Mouse (Mus musculus) left cerebral cortex, adult 9 months (tissue): ENCODE measurements at regions not wholly inside any gene's neighbourhood (a gene's known extent, or its start where the extent isn't known, plus 50 kb on each side); places are given as distances from the start of the nearest gene placed in this dataset.

Experiments
- DNase-seq, 2 experiments: peaks; one replicate each; pipeline ENCODE4 v3.0.0; 2022; ENCODE audit warnings: low spot score in 2 of 2

GRCm38 (mm10) chr4:53915326-53915725 lies 89.5 kb downstream of the Tmem38b start:
- DNase-seq, result no peak

DNA sequence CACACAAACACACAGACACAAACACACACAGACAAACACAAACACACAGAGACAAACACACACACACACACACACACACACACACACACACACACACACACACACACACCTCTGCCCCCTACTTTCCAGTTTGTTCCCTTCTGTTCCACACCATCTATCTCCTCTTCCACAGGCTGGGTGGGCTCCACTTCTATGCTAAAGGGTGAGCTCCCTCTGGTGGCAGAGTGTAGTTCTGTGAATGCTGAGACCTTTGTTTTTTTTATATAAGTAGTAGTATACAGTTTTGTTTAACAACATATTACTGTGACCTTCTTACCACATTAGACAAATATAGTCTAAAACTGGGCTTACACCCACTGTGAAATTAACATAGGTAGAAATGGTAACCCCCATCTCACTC lies 93.3 kb downstream of the Tmem38b start:
- DNase-seq, result peak in 1 of 2 experiments; percentile 54

DNA sequence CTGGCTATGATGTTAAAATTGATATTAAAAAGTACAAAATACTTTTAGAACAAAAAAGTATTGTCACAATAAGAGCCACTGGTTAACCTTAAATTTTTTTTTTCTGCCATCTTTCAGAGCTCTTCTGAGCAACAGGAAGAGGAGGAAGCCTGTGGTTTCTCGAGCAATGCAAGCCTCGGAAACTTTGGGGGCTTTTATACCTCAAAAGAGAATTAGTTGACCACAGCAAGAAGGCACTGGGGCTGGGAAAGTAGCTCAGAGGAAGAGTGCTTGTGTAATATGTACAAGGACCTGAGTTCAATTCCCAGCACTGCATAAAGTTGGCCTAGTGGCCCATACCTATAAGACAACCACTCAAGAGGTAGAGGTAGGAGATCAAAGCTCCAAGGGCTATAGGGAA lies 94.7 kb downstream of the Tmem38b start:
- DNase-seq, result no peak

GRCm38 (mm10) chr4:53931068-53931467 lies 105.2 kb downstream of the Tmem38b start:
- no peak for DNase-seq

GRCm38 (mm10) chr4:53931499-53931898 lies 105.7 kb downstream of the Tmem38b start:
- DNase-seq, result peak in 1 of 2 experiments; percentile 43

- DNase-seq, result no peak
Measured at GRCm38 (mm10) chr4:53935306-53935705, 109.5 kb downstream of the Tmem38b start.

DNA sequence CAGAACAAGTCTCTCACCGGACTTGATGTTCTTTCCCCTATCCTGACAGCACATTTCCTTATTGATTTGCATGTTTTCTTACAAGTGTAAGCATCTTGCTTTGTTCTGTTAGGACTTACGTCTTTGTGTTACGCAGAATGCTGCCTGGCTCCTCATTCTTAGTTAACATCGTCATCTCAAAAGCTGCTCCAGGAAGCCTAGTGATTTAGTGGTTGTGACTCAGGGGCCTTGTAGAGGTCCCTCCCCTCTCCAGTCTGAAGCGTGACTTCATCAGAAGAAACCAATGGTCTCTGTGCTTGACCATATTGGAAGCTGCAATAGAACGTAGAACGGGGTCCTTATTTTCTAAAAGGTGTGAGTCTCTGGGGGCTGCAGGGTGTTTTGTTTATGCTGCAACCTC lies 122.9 kb downstream of the Tmem38b start:
- no peak for DNase-seq

- DNase-seq, result no peak
Measured at GRCm38 (mm10) chr4:53949164-53949563, 123.3 kb downstream of the Tmem38b start.

DNA sequence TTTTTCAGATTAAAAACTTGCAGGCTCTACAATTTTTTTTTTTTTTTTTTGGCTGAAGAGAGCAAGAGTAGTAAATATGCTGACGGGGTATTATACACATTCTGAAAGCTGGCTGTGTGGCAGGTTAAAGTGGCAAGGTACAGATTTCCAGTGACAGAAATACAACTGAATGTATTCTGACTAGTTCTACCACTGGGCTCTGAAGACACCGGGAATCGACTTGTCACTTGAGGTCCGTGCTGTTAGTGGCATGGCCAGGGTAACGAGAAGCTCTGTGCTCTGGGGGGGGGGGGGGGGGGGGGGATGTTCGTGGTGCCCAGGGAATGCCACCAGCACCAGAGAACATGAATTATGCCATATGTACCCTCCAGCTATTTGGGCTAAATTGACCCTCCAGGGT lies 124.7 kb downstream of the Tmem38b start:
- no peak for DNase-seq

- no peak for DNase-seq
Measured at GRCm38 (mm10) chr4:53951003-53951733, 125.3 kb downstream of the Tmem38b start.

- no peak for DNase-seq
Measured at GRCm38 (mm10) chr4:53951734-53952109, 125.9 kb downstream of the Tmem38b start.

DNA sequence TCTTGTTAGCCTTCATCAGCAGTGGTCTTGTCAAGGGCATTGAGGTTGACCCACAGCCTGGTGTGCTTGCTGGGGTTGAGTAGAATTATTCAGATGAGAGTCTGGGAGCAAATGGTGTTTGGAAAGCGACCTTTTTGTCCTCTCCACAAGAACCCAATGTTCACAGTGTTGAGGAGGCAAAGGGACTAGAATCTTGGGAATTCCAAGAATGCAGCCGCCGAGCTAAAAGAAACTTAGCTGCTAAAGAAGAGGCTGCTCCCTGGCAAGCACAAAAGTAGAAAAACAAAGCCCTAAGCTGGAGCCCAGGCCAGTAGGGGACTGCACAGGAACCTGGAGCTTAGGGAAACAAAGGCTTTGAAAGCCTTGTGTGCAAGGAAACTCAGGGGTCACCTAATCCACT lies 126.4 kb downstream of the Tmem38b start:
- DNase-seq, result no peak

DNA sequence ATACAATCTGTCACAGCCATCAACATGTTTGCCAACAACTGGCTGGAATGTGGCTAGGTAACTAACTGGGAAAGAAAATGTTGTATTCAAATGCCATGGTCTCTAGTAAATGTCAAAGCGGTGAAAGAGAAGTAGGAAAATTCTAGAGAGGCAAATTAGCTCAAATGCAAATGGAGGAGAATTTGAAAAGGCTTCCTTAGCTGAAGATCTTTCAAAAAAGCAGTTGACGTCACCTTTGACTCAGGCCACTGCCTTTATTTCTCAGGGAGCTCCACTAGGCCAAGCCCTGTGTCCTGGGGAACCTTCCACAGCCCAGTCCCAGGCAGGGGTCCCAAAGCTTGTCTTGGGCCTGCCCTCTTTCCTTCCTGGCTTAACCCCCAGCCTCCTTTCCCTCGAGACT lies 136.6 kb downstream of the Tmem38b start:
- no peak for DNase-seq

DNA sequence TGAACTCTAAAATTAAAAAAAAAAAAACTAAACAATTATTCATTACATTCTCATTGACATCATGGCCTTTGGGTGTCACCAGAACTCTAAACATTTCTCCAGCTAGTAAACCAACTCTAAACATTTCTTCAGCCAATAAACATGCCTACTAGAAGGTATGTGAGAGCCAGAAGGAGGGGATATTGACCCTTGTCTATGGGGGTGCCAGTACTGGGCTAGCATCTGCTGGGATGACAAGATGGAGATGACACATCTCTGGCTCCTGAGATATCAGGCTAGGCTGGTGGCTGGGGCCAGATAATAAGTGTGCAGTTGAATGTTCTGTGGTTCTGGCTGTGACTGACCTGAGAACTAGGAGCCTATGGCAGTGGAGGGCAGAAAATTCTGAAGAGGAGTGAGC lies 144.6 kb downstream of the Tmem38b start:
- DNase-seq, result no peak

DNA sequence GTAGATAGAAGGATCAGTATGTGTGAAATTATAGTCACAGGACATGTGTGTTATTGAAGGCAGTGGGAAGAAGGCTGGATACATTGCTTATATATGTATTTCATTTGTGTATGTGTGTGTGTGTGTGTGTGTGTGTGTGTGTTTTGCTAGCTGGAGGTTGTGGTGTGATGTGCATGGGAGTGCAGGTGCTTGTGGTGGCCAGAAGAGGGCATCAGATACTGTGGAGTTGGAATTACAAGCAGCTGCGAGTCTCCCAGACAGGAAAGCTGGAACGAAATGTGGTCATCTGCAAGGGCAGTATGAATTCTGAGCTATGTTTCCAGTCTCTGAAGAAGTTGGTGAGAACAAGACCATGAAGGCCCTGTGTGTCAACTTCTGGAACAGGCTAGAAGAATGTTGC lies 145.1 kb downstream of the Tmem38b start:
- no peak for DNase-seq

DNA sequence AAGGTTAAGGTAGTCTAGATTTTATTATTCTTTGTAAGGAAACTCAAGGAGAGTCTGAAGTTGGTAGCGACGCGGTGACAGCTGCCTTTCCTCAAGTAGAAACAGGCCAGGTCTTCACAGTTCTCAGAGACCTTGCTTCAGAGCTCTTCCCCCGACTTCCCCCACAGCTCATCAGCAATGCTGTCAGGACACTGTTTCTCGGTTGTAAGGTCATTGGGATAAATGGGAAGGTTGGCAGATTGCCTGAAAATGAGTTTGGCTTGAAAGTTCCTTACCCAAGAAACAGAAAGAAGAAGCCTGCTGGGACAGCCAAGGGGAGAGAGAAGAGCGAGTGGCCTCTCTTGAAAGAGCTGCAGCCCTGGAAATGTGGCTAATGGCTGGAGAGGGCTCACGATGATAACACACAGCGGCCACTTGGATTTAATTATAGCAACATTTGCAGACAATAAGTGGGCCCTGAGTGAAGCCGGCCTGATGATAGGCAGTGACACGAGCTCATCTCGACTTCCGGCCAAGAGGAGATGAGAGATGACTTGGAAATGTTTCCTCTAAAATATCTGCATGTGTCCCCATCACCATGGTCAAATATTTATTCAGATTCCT lies 150.3 kb downstream of the Tmem38b start:
- DNase-seq, result no peak

DNA sequence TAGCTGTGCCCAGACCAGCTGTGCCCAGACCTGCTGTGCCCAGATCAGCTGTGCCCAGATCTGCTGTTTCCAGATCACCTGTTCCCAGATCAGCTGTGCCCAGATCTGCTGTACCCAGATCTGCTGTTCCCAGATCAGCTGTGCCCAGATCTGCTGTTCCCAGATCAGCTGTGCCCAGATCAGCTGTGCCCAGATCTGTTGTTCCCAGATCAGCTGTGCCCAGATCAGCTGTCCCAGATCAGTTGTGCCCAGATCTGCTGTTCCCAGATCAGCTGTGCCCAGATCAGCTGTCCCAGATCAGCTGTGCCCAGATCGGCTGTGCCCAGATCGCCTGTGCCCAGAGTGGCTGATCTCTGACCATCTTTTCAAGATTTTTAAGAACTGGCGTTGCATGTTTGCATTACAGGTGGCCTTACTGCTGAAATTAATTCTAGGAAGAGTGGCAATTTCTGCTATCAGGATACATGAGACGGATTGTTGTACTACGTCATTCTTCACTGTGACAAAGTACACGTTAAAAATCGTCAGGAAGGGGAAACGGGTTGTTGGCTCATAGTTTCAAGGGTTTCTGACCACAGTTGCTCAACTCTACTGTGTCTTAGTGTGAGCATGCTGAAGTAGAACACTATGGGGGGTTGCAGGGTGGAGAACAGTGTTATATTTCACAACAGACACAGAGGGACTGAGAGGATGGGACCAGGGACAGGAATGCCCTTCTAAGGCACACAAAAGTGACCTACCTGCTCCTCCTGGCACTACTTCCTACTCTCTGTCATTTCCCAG lies 160.9 kb downstream of the Tmem38b start:
- DNase-seq, result no peak

GRCm38 (mm10) chr4:53987536-53987935 lies 161.7 kb downstream of the Tmem38b start:
- no peak for DNase-seq

GRCm38 (mm10) chr4:54021069-54021829 lies 195.4 kb downstream of the Tmem38b start:
- no peak for DNase-seq

- peak in 1 of 2 experiments; percentile 8 for DNase-seq
Measured at GRCm38 (mm10) chr4:54021861-54022385, 196.1 kb downstream of the Tmem38b start.

DNA sequence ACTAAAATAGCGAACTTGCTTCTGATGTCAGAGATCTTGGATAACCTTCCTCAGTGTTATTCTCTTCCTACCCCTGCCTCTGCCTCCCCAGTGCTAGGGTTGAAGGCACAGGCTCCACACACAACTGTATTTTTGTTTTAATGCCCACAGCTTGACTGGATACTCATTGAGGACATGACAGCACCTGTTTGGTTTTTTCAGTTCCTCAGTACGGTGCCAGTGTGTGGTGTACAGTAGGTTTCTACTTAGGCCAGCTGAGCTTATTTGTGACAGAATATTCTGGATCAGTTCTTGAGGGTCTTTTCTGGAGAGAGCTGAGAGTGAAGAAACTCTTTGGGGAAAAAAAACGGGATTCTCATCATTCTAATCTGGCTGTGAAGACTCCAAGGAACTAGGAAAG lies 201.1 kb downstream of the Tmem38b start:
- no peak for DNase-seq
